Mouse (Mus musculus): ENCODE measurements around the gene Dock4. TPM values are rescaled to one million over a fixed set of nuclear protein-coding genes. Genes with fewer than 3 reads are reported as not detected.

Gene Dock4
- total and polyA plus RNA-seq, 2 experiments from 2014 or later: 15.5 to 28.6 TPM

GRCm38 (mm10) chr12:40891168-40891567 lies 445.4 kb downstream of the Dock4 start:
- no peak overlapping the region for H3K4me3 ChIP-seq (ENCODE audit: low read depth, low read length)
- no peak for DNase-seq (ENCODE audit: low spot score)
- no peaks in the 10 kb centered on the region for H3K4me1 ChIP-seq (ENCODE audit: insufficient read depth, low read length)
- no peak overlapping the region for H3K27ac ChIP-seq (ENCODE audit: low read depth, low read length)
- no peaks in the 10 kb centered on the region for H3K9me3 ChIP-seq (ENCODE audit: low read length)
- no peaks in the 10 kb centered on the region for H3K27me3 ChIP-seq (ENCODE audit: insufficient read depth, low read length)
- no peak for ATAC-seq (ENCODE audit: low FRiP score)
- no peak for TF ChIP-seq CTCF (IDR thresholded peaks at IDR 0.05)
- H3K9ac ChIP-seq (replicated peaks; ENCODE audit: low read length, poor library complexity, severe bottlenecking): no peak overlapping the region
- no peak overlapping the region for H3K4me2 ChIP-seq (ENCODE audit: low read depth, low read length, poor library complexity, severe bottlenecking)
- no peaks in the 10 kb centered on the region for H3K36me3 ChIP-seq (ENCODE audit: insufficient read depth, low read length)

- Histone ChIP-seq H3K4me1 (ENCODE audit: insufficient read depth, low read length) (no peaks in the 10 kb centered on the region), H3K9me3 (ENCODE audit: low read length) (no peaks in the 10 kb centered on the region), H3K9ac (replicated peaks; ENCODE audit: low read length, poor library complexity, severe bottlenecking) (no peak overlapping the region), H3K27ac (ENCODE audit: low read depth, low read length) (no peak overlapping the region), H3K4me3 (ENCODE audit: low read depth, low read length) (no peak overlapping the region), H3K27me3 (ENCODE audit: insufficient read depth, low read length) (no peaks in the 10 kb centered on the region), H3K36me3 (ENCODE audit: insufficient read depth, low read length) (no peaks in the 10 kb centered on the region), H3K4me2 (ENCODE audit: low read depth, low read length, poor library complexity, severe bottlenecking) (no peak overlapping the region)
- TF ChIP-seq CTCF (IDR thresholded peaks at IDR 0.05): no peak
- ATAC-seq (ENCODE audit: low FRiP score) (no peak), DNase-seq (ENCODE audit: low spot score) (no peak)
- WGBS: 43% methylated on average over 4 of the region's 7 CpGs
These were observed 448.0 kb downstream of the Dock4 start for GRCm38 (mm10) chr12:40893741-40894140.

GRCm38 (mm10) chr12:40894695-40895094 lies 448.9 kb downstream of the Dock4 start:
- Histone ChIP-seq H3K4me3 (ENCODE audit: low read depth, low read length) (no peak overlapping the region), H3K27ac (ENCODE audit: low read depth, low read length) (no peak overlapping the region), H3K4me1 (ENCODE audit: insufficient read depth, low read length) (no peaks in the 10 kb centered on the region), H3K27me3 (ENCODE audit: insufficient read depth, low read length) (no peaks in the 10 kb centered on the region), H3K9me3 (ENCODE audit: low read length) (no peaks in the 10 kb centered on the region), H3K9ac (replicated peaks; ENCODE audit: low read length, poor library complexity, severe bottlenecking) (no peak overlapping the region), H3K4me2 (ENCODE audit: low read depth, low read length, poor library complexity, severe bottlenecking) (no peak overlapping the region), H3K36me3 (ENCODE audit: insufficient read depth, low read length) (no peaks in the 10 kb centered on the region)
- 95% methylated on average over 5 of the region's 5 CpGs for WGBS
- TF ChIP-seq CTCF (IDR thresholded peaks at IDR 0.05): no peak
- ATAC-seq (ENCODE audit: low FRiP score): no peak
- DNase-seq (ENCODE audit: low spot score): no peak

Other genes starting within 250 kb of the Dock4 start
- 0.19 TPM in 1 of 2 replicates, not detected in the other for gene Lsmem1, start 246.5 kb upstream of the Dock4 start, total RNA-seq (2014; rRNA removed)
- gene Lsmem1, start 246.5 kb upstream of the Dock4 start, polyA plus RNA-seq (2015; fragmentation: Nextera tagmentation; extraction: Ambion mirVana): not detected in 2 replicates
- gene Ifrd1, start 197.4 kb upstream of the Dock4 start, total RNA-seq (2014; rRNA removed): 54.0 and 89.3 TPM in 2 replicates
- gene Ifrd1, start 197.4 kb upstream of the Dock4 start, polyA plus RNA-seq (2015; fragmentation: Nextera tagmentation; extraction: Ambion mirVana): 124 and 133 TPM in 2 replicates
- gene Zfp277, start 50 bp upstream of the Dock4 start, total RNA-seq (2014; rRNA removed): 22.9 and 26.3 TPM in 2 replicates
- 29.9 and 31.4 TPM in 2 replicates for gene Zfp277, start 50 bp upstream of the Dock4 start, polyA plus RNA-seq (2015; fragmentation: Nextera tagmentation; extraction: Ambion mirVana)